ENCODE assay signal across 38 mouse cellular contexts in genomic region chr1:34489852-34490541, GRCm38 (mm10). TPM values are rescaled to one million over a fixed set of nuclear protein-coding genes. Genes with fewer than 3 reads are reported as not detected.
DNase-seq lines count a peak whose midpoint lies in the region; ATAC-seq lines count a peak whose summit lies in the region.
"Had no signal": no experiment of that assay in that cellular context is flagged by ENCODE, and none has a peak within 500 bp of the region (broad histone marks: within the 10 kb centered on the region; RNA-seq: fewer than 3 reads in every experiment).

No protein-coding gene starts in this region.

- no peak for DNase-seq in liver, embryonic 11.5 days (ENCODE audit: low spot score)
- peak; percentile 95 for DNase-seq in MEL-GATA-1-ER (ENCODE audit: extremely low read depth, low read depth)
- DNase-seq in heart, adult 9 months (ENCODE audit: low spot score in 2 of 2), result no peak
- DNase-seq in gastrocnemius, adult 18-20 months (ENCODE audit: low spot score), result no peak
- DNase-seq: adrenal gland, adult 2 months; adrenal gland, postnatal 36 days; cerebellum, adult 9-10 months; cerebellum, postnatal 36 days; embryo, embryonic 11 days; heart, postnatal 14 days; kidney, postnatal 25 days; layer of hippocampus, postnatal 36 days; lung, embryonic 14.5 days; lung, postnatal 14 days; right cerebral cortex, postnatal 4 days had no signal

- H3K4me1 ChIP-seq in liver, embryonic 12.5 days, result peaks cover 17% of the 10 kb centered on the region
- H3K4me1 ChIP-seq in liver, embryonic 11.5 days (replicated peaks; ENCODE audit: control insufficient read depth, insufficient read depth, low read length), result peaks cover 6% of the 10 kb centered on the region; the same call in 1 of the 2 replicates
- H3K4me1 ChIP-seq in midbrain, embryonic 16.5 days (ENCODE audit: control insufficient read depth, insufficient read depth, low read length), result peaks cover 2% of the 10 kb centered on the region; the same call in 1 of the 2 replicates
- H3K4me1 ChIP-seq: embryonic facial prominence, embryonic 12.5 days had no signal

- peak; percentile 46; the same call in 1 of the 2 replicates for ATAC-seq in liver, embryonic 12.5 days
- no peak; the same call in 1 of the 2 replicates for ATAC-seq in liver, embryonic 11.5 days (replicated peaks; ENCODE audit: low FRiP score)
- peak; percentile 63 for ATAC-seq in erythroid progenitor cell, adult 5-6 weeks (replicated peaks; ENCODE audit: low FRiP score, poor library complexity, severe bottlenecking)
- peak; percentile 21 for ATAC-seq in megakaryocyte progenitor cell, adult 5-6 weeks (replicated peaks; ENCODE audit: poor library complexity)
- no peak for ATAC-seq in midbrain, embryonic 16.5 days
- ATAC-seq: activated CD4-positive, CD25-positive, alpha-beta regulatory T cell, adult 4 months; forebrain, embryonic 16.5 days; hindbrain, postnatal 0 days; intestine, embryonic 16.5 days had no signal

- no peaks in the 10 kb centered on the region for H3K36me3 ChIP-seq in liver, embryonic 12.5 days
- no peaks in the 10 kb centered on the region for H3K36me3 ChIP-seq in liver, embryonic 11.5 days (ENCODE audit: control insufficient read depth, insufficient read depth, low read length)
- no peaks in the 10 kb centered on the region for H3K36me3 ChIP-seq in midbrain, embryonic 16.5 days (ENCODE audit: control insufficient read depth, insufficient read depth, low read length)
- H3K36me3 ChIP-seq: embryonic facial prominence, embryonic 12.5 days; hindbrain, embryonic 12.5 days; neural tube, embryonic 13.5 days had no signal

- no peaks in the 10 kb centered on the region for H3K9me3 ChIP-seq in liver, embryonic 12.5 days (replicated peaks)
- H3K9me3 ChIP-seq in liver, embryonic 11.5 days (ENCODE audit: control insufficient read depth, low read length), result 0 out of 2 replicates have a peak, but pooled peaks cover 2% of the 10 kb centered on the region
- no peaks in the 10 kb centered on the region for H3K9me3 ChIP-seq in midbrain, embryonic 16.5 days (replicated peaks; ENCODE audit: control insufficient read depth, low read length, poor library complexity, severe bottlenecking)
- H3K9me3 ChIP-seq: embryonic facial prominence, embryonic 12.5 days; hindbrain, embryonic 12.5 days; neural tube, embryonic 13.5 days had no signal

- H3K4me2 ChIP-seq in liver, embryonic 12.5 days, result no peak overlapping the region
- H3K4me2 ChIP-seq in liver, embryonic 11.5 days, result no peak overlapping the region
- no peak overlapping the region for H3K4me2 ChIP-seq in midbrain, embryonic 16.5 days (ENCODE audit: low read length)
- H3K4me2 ChIP-seq: embryonic facial prominence, embryonic 12.5 days; hindbrain, embryonic 12.5 days; lung, embryonic 14.5 days; midbrain, embryonic 11.5 days; neural tube, embryonic 13.5 days had no signal

- 42% methylated on average over 6 of the region's 6 CpGs for WGBS in liver, embryonic 12.5 days (ENCODE audit: insufficient replicate concordance)
- WGBS in liver, embryonic 11.5 days, result 66% methylated on average over 6 of the region's 6 CpGs
- WGBS in midbrain, embryonic 16.5 days, result 88% methylated on average over 6 of the region's 6 CpGs

- H3K9ac ChIP-seq in liver, embryonic 12.5 days, result no peak overlapping the region
- no peak overlapping the region for H3K9ac ChIP-seq in liver, embryonic 11.5 days (ENCODE audit: low read depth, low read length)
- H3K9ac ChIP-seq in midbrain, embryonic 16.5 days (ENCODE audit: low read depth, low read length), result no peak overlapping the region
- H3K9ac ChIP-seq: embryonic facial prominence, embryonic 12.5 days; hindbrain, embryonic 12.5 days; lung, embryonic 14.5 days; neural tube, embryonic 13.5 days had no signal

- H3K4me3 ChIP-seq in liver, embryonic 12.5 days, result no peak overlapping the region
- H3K4me3 ChIP-seq in liver, embryonic 11.5 days (ENCODE audit: low read depth, low read length), result no peak overlapping the region
- no peak overlapping the region for H3K4me3 ChIP-seq in midbrain, embryonic 16.5 days (ENCODE audit: low read depth, low read length)
- H3K4me3 ChIP-seq: embryonic facial prominence, embryonic 12.5 days; hindbrain, embryonic 12.5 days; neural tube, embryonic 13.5 days had no signal

- no peaks in the 10 kb centered on the region; the same call in 1 of the 2 replicates for H3K27me3 ChIP-seq in liver, embryonic 12.5 days (replicated peaks)
- H3K27me3 ChIP-seq in liver, embryonic 11.5 days (replicated peaks; ENCODE audit: control insufficient read depth, insufficient read depth, low read length), result no peaks in the 10 kb centered on the region
- no peaks in the 10 kb centered on the region for H3K27me3 ChIP-seq in midbrain, embryonic 16.5 days (ENCODE audit: control insufficient read depth, insufficient read depth, low read depth, low read length)
- H3K27me3 ChIP-seq: hindbrain, embryonic 12.5 days had no signal

- H3K27ac ChIP-seq in liver, embryonic 12.5 days, result 0 out of 2 replicates have a peak overlapping the region, but pooled peaks have one; percentile 27
- H3K27ac ChIP-seq in liver, embryonic 11.5 days (ENCODE audit: low read depth, low read length), result no peak overlapping the region
- H3K27ac ChIP-seq in midbrain, embryonic 16.5 days (ENCODE audit: low read length), result no peak overlapping the region
- H3K27ac ChIP-seq: embryonic facial prominence, embryonic 12.5 days; hindbrain, embryonic 12.5 days; hindbrain, postnatal 0 days; neural tube, embryonic 13.5 days had no signal

RNA-seq across cellular contexts. Expression of gene Prss39, which starts 8.2 kb away (rescaled TPM):
- polyA plus RNA-seq in liver, embryonic 12.5 days (2016; fragmentation: Nextera tagmentation; extraction: Ambion mirVana), result not detected in 2 replicates
- not detected in 2 replicates for polyA plus RNA-seq in liver, embryonic 11.5 days (2014; fragmentation: Nextera tagmentation; extraction: Ambion mirVana)
- not detected in 2 replicates for total RNA-seq in erythroid progenitor cell, adult 5-6 weeks (2015; ENCODE audit: low replicate concordance)
- not detected in 2 replicates for total RNA-seq in erythroid progenitor cell, adult 5-6 weeks (2017; ENCODE audit: low replicate concordance)
- 0.29 TPM in 1 of 2 replicates, not detected in the other for total RNA-seq in megakaryocyte progenitor cell, adult 5-6 weeks (2015)
- not detected in 2 replicates for total RNA-seq in megakaryocyte progenitor cell, adult 5-6 weeks (2017)
- total RNA-seq in gastrocnemius, adult 18-20 months (2021), result not detected
- polyA plus RNA-seq in midbrain, embryonic 16.5 days (2015; fragmentation: Nextera tagmentation; extraction: Ambion mirVana), result not detected in 2 replicates
- total RNA-seq: adrenal gland, adult 2 months; adrenal gland, postnatal 36 days; gastrocnemius, adult 8-10 months; gastrocnemius, postnatal 4 days; heart, postnatal 14 days; hindbrain, postnatal 0 days; layer of hippocampus, adult 8-10 months; layer of hippocampus, postnatal 36 days; liver, adult 2 months had no signal
- polyA plus RNA-seq: adrenal gland, adult 2 months; brain, embryonic 14.5 days; embryonic facial prominence, embryonic 12.5 days; forebrain, embryonic 11.5 days; forebrain, embryonic 16.5 days; heart, embryonic 14.5 days; hindbrain, embryonic 12.5 days; hindbrain, postnatal 0 days; intestine, embryonic 16.5 days; kidney, embryonic 14.5 days; limb, embryonic 11.5 days; liver, adult 2 months; lung, embryonic 14.5 days; midbrain, embryonic 11.5 days; neural tube, embryonic 13.5 days; stomach, embryonic 14.5 days had no signal

RNA-seq across cellular contexts. Expression of gene Ptpn18, which starts 30.4 kb away (rescaled TPM):
- 18.6 and 19.1 TPM in 2 replicates for polyA plus RNA-seq in liver, embryonic 12.5 days (2016; fragmentation: Nextera tagmentation; extraction: Ambion mirVana)
- polyA plus RNA-seq in liver, embryonic 11.5 days (2014; fragmentation: Nextera tagmentation; extraction: Ambion mirVana), result 23.2 and 23.5 TPM in 2 replicates
- 9.2 and 11.9 TPM in 2 replicates for total RNA-seq in erythroid progenitor cell, adult 5-6 weeks (2015; ENCODE audit: low replicate concordance)
- total RNA-seq in erythroid progenitor cell, adult 5-6 weeks (2017; ENCODE audit: low replicate concordance), result 39.5 and 42.1 TPM in 2 replicates
- 51.7 and 55.5 TPM in 2 replicates for total RNA-seq in megakaryocyte progenitor cell, adult 5-6 weeks (2015)
- 287 and 316 TPM in 2 replicates for total RNA-seq in megakaryocyte progenitor cell, adult 5-6 weeks (2017)
- 1 to 10 TPM; 1.4 to 1.9 TPM for total RNA-seq in gastrocnemius, adult 18-20 months (2021)
- polyA plus RNA-seq in midbrain, embryonic 16.5 days (2015; fragmentation: Nextera tagmentation; extraction: Ambion mirVana), result 2.9 and 3.4 TPM in 2 replicates

RNA-seq across cellular contexts. Expression of gene Cfc1, which starts 45.5 kb away (rescaled TPM):
- polyA plus RNA-seq in liver, embryonic 12.5 days (2016; fragmentation: Nextera tagmentation; extraction: Ambion mirVana), result not detected in 2 replicates
- polyA plus RNA-seq in liver, embryonic 11.5 days (2014; fragmentation: Nextera tagmentation; extraction: Ambion mirVana), result not detected in 2 replicates
- total RNA-seq in erythroid progenitor cell, adult 5-6 weeks (2015; ENCODE audit: low replicate concordance), result not detected in 2 replicates
- total RNA-seq in erythroid progenitor cell, adult 5-6 weeks (2017; ENCODE audit: low replicate concordance), result not detected in 2 replicates
- total RNA-seq in megakaryocyte progenitor cell, adult 5-6 weeks (2015), result 0.17 TPM in 1 of 2 replicates, not detected in the other
- total RNA-seq in megakaryocyte progenitor cell, adult 5-6 weeks (2017), result not detected in 2 replicates
- total RNA-seq in gastrocnemius, adult 18-20 months (2021), result not detected
- 0.60 TPM in 1 of 2 replicates, not detected in the other for polyA plus RNA-seq in midbrain, embryonic 16.5 days (2015; fragmentation: Nextera tagmentation; extraction: Ambion mirVana)
- total RNA-seq: adrenal gland, adult 2 months; adrenal gland, postnatal 36 days; gastrocnemius, adult 8-10 months; gastrocnemius, postnatal 4 days; heart, adult 8-10 months; heart, postnatal 14 days; layer of hippocampus, adult 8-10 months; layer of hippocampus, postnatal 36 days; liver, adult 2 months had no signal
- polyA plus RNA-seq: activated CD4-positive, CD25-positive, alpha-beta regulatory T cell, adult 4 months; adrenal gland, adult 2 months; forebrain, embryonic 11.5 days; heart, embryonic 14.5 days; hindbrain, embryonic 12.5 days; intestine, embryonic 16.5 days; kidney, embryonic 14.5 days; limb, embryonic 11.5 days; liver, adult 2 months; lung, embryonic 14.5 days; midbrain, embryonic 11.5 days; neural tube, embryonic 13.5 days had no signal

RNA-seq across cellular contexts. Expression of gene Imp4, which starts 50.3 kb away (rescaled TPM):
- polyA plus RNA-seq in liver, embryonic 12.5 days (2016; fragmentation: Nextera tagmentation; extraction: Ambion mirVana), result 96.4 and 100 TPM in 2 replicates
- 141 and 156 TPM in 2 replicates for polyA plus RNA-seq in liver, embryonic 11.5 days (2014; fragmentation: Nextera tagmentation; extraction: Ambion mirVana)
- total RNA-seq in erythroid progenitor cell, adult 5-6 weeks (2015; ENCODE audit: low replicate concordance), result 5.4 and 8.3 TPM in 2 replicates
- total RNA-seq in erythroid progenitor cell, adult 5-6 weeks (2017; ENCODE audit: low replicate concordance), result 2.6 and 8.3 TPM in 2 replicates
- total RNA-seq in megakaryocyte progenitor cell, adult 5-6 weeks (2015), result 53.6 and 69.7 TPM in 2 replicates
- 29.5 and 32.1 TPM in 2 replicates for total RNA-seq in megakaryocyte progenitor cell, adult 5-6 weeks (2017)
- total RNA-seq in gastrocnemius, adult 18-20 months (2021), result 10 to 100 TPM; 10.3 to 13.4 TPM
- polyA plus RNA-seq in midbrain, embryonic 16.5 days (2015; fragmentation: Nextera tagmentation; extraction: Ambion mirVana), result 49.3 and 52.2 TPM in 2 replicates

RNA-seq across cellular contexts. Expression of gene Ccdc115, which starts 50.5 kb away (rescaled TPM):
- polyA plus RNA-seq in liver, embryonic 12.5 days (2016; fragmentation: Nextera tagmentation; extraction: Ambion mirVana), result 34.3 and 35.1 TPM in 2 replicates
- polyA plus RNA-seq in liver, embryonic 11.5 days (2014; fragmentation: Nextera tagmentation; extraction: Ambion mirVana), result 65.5 and 65.9 TPM in 2 replicates
- total RNA-seq in erythroid progenitor cell, adult 5-6 weeks (2015; ENCODE audit: low replicate concordance), result 3.2 and 5.0 TPM in 2 replicates
- 4.6 and 8.3 TPM in 2 replicates for total RNA-seq in erythroid progenitor cell, adult 5-6 weeks (2017; ENCODE audit: low replicate concordance)
- 52.4 and 54.5 TPM in 2 replicates for total RNA-seq in megakaryocyte progenitor cell, adult 5-6 weeks (2015)
- total RNA-seq in megakaryocyte progenitor cell, adult 5-6 weeks (2017), result 65.5 and 65.9 TPM in 2 replicates
- 10 to 100 TPM; 11.7 to 12.6 TPM for total RNA-seq in gastrocnemius, adult 18-20 months (2021)
- 65.2 and 66.8 TPM in 2 replicates for polyA plus RNA-seq in midbrain, embryonic 16.5 days (2015; fragmentation: Nextera tagmentation; extraction: Ambion mirVana)

Comparison
In these comparisons a context has a peak if more than half of its experiments do, and no peak if none do; other contexts are left out.
1. ATAC-seq: peak in liver, embryonic 12.5 days (single experiment), erythroid progenitor cell, adult 5-6 weeks (single experiment) and megakaryocyte progenitor cell, adult 5-6 weeks (single experiment); none in liver, embryonic 11.5 days (single experiment) and midbrain, embryonic 16.5 days (single experiment).